Mouse (Mus musculus) activated CD4-positive, CD25-positive, alpha-beta regulatory T cell, adult 9 weeks (primary cell): Measurements from ENCODE around the gene Adra2b. TPM values are rescaled to one million over a fixed set of nuclear protein-coding genes. Genes with fewer than 3 reads are reported as not detected.

Source experiments
- polyA plus RNA-seq: library from polyadenylated mRNA; unstranded; fragments of 100-300 nt; shearing (Covaris generic); gene quantifications from one replicate; pipeline ENCODE4 v1.2.1, GENCODE M21; 2017

The Adra2b gene
- not detected for polyA plus RNA-seq

GRCm38 (mm10) chr2:127362459-127363281, at the start of gene Adra2b:
TSS of gene Adra2b (plus strand) at chr2:127363208.

GRCm38 (mm10) chr2:127335767-127336496, 27.1 kb upstream of the Adra2b start, which contains the start of gene Dusp2:
TSS of gene Dusp2 (plus strand) at chr2:127336159.

GRCm38 (mm10) chr2:127338416-127338815, 24.6 kb upstream of the Adra2b start, which contains the start of gene Astl:
TSS of gene Astl (plus strand) at chr2:127338639.

Other genes starting within 250 kb of the Adra2b start
- gene Ncaph, start 229.3 kb upstream of the Adra2b start, polyA plus RNA-seq, result 10.0 TPM
- 8.3 TPM for gene Itpripl1, start 219.8 kb upstream of the Adra2b start, polyA plus RNA-seq
- gene 1810024B03Rik, start 154.9 kb upstream of the Adra2b start, polyA plus RNA-seq, result 0.65 TPM
- gene Snrnp200, start 154.8 kb upstream of the Adra2b start, polyA plus RNA-seq, result 113 TPM
- gene Ciao1, start 115.4 kb upstream of the Adra2b start, polyA plus RNA-seq, result 100 TPM
- gene Tmem127, start 115.3 kb upstream of the Adra2b start, polyA plus RNA-seq, result 28.1 TPM
- 30.1 TPM for gene Stard7, start 93.0 kb upstream of the Adra2b start, polyA plus RNA-seq
- gene Dusp2, start 27.0 kb upstream of the Adra2b start, polyA plus RNA-seq, result 14.2 TPM
- not detected for gene Astl, start 24.6 kb upstream of the Adra2b start, polyA plus RNA-seq
- gene Gpat2, start 62.0 kb downstream of the Adra2b start, polyA plus RNA-seq, result 0.44 TPM
- 29.8 TPM for gene Fahd2a, start 81.4 kb downstream of the Adra2b start, polyA plus RNA-seq
- gene Kcnip3, start 158.9 kb downstream of the Adra2b start, polyA plus RNA-seq, result 0.29 TPM
- gene Prom2, start 178.3 kb downstream of the Adra2b start, polyA plus RNA-seq, result not detected
- 3.5 TPM for gene Zfp661, start 223.9 kb downstream of the Adra2b start, polyA plus RNA-seq
- gene Mrps5, start 224.0 kb downstream of the Adra2b start, polyA plus RNA-seq, result 130 TPM